Mouse (Mus musculus) megakaryocyte-erythroid progenitor cell, adult 5-6 weeks (primary cell): ENCODE measurements around the gene Aph1c. TPM values are rescaled to one million over a fixed set of nuclear protein-coding genes. Genes with fewer than 3 reads are reported as not detected.

ENCODE experiments used
- total RNA-seq, 2 experiments: library from RNA; stranded (forward) in 1 of 2; stranded (reverse) in 1 of 2; fragments of 200-1000, 215-1000 nt in 1 of 2; fragments of >200 nt in 1 of 2; fragmentation: Nextera tagmentation in 1 of 2; gene quantifications; 2 replicates each; pipeline ENCODE4 v1.2.3; 2014 to 2017

Gene Aph1c
- total RNA-seq, 2 experiments from 2014 or later, result 0.80 to 1.8 TPM

Other genes with a start within 250 kb of the Aph1c start
- 39.0 and 59.5 TPM in 2 replicates for gene Usp3, start 241.6 kb downstream of the Aph1c start, total RNA-seq (2014; fragmentation: Nextera tagmentation)
- gene Usp3, start 241.6 kb downstream of the Aph1c start, total RNA-seq (2017), result 29.6 and 32.4 TPM in 2 replicates
- gene Car12, start 121.0 kb downstream of the Aph1c start, total RNA-seq (2014; fragmentation: Nextera tagmentation), result not detected in 2 replicates
- 1.1 TPM in 1 of 2 replicates, not detected in the other for gene Car12, start 121.0 kb downstream of the Aph1c start, total RNA-seq (2017)
- 0.17 TPM in 1 of 2 replicates, not detected in the other for gene Aph1b, start 39.2 kb downstream of the Aph1c start, total RNA-seq (2014; fragmentation: Nextera tagmentation)
- gene Aph1b, start 39.2 kb downstream of the Aph1c start, total RNA-seq (2017), result 0.53 TPM in 1 of 2 replicates, not detected in the other
- not detected in 2 replicates for gene Gm10647, start 37.7 kb downstream of the Aph1c start, total RNA-seq (2014; fragmentation: Nextera tagmentation)
- not detected in 2 replicates for gene Gm10647, start 37.7 kb downstream of the Aph1c start, total RNA-seq (2017)
- gene Rab8b, start 85.0 kb upstream of the Aph1c start, total RNA-seq (2014; fragmentation: Nextera tagmentation), result 45.9 and 52.1 TPM in 2 replicates
- gene Rab8b, start 85.0 kb upstream of the Aph1c start, total RNA-seq (2017), result 81.6 and 90.4 TPM in 2 replicates
- gene Rps27l, start 111.4 kb upstream of the Aph1c start, total RNA-seq (2014; fragmentation: Nextera tagmentation), result 858 and 1,123 TPM in 2 replicates
- 286 and 317 TPM in 2 replicates for gene Rps27l, start 111.4 kb upstream of the Aph1c start, total RNA-seq (2017)
- gene Lactb, start 140.8 kb upstream of the Aph1c start, total RNA-seq (2014; fragmentation: Nextera tagmentation), result 12.5 and 13.7 TPM in 2 replicates
- 20.3 and 24.9 TPM in 2 replicates for gene Lactb, start 140.8 kb upstream of the Aph1c start, total RNA-seq (2017)
- 64.9 and 77.2 TPM in 2 replicates for gene Tpm1, start 214.7 kb upstream of the Aph1c start, total RNA-seq (2014; fragmentation: Nextera tagmentation)
- 88.4 and 108 TPM in 2 replicates for gene Tpm1, start 214.7 kb upstream of the Aph1c start, total RNA-seq (2017)